Mouse (Mus musculus): ENCODE results near the gene Nsl1.
"Not testable (repeated sequence)": the region's sequence is repeated elsewhere in the genome, so short reads cannot be mapped to it uniquely, and the experiment has no call there.

Nsl1 gene

DNA sequence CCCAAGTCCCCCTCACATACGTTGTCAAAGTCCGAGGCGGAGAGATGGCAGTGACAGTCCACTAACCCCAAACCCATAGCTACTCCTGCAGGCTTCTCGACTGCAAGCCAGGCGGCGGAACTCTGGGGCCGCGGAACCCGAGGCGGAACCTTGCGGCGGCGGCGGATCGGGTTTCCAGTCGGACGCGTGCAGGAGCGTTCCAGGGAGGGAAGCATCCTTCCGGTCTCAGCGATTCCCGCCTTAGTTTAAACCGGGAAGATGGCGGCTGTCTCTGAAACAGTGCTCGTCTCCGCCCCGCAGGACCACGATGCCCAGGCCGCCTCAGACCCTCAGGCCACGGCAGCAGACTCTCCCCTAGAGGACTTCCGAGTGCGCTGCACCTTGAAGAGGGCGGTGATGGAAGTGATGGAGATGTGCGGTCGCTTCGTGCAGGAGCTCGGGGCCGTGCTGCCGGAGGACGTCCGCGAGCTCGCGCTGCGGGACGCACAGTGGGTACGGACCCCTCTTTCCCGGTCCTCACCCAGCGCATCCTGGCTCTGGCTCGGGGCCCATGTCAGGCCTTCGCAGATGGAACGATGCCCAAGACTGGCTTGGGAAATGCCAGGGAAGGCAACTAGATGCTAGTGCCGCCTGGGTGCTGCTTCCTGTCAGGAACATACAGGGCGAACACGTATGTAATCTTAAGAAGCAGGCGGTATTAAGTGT, at the start of gene Nsl1, which contains the start of gene Tatdn3:
TSS of gene Nsl1 (plus strand) at position 232 of the 705 bp plus-strand sequence.
TSS of gene Tatdn3 (minus strand) at position 152 of the 705 bp plus-strand sequence.
- peak; percentile 90 for DNase-seq (ENCODE audit: low spot score)

DNA sequence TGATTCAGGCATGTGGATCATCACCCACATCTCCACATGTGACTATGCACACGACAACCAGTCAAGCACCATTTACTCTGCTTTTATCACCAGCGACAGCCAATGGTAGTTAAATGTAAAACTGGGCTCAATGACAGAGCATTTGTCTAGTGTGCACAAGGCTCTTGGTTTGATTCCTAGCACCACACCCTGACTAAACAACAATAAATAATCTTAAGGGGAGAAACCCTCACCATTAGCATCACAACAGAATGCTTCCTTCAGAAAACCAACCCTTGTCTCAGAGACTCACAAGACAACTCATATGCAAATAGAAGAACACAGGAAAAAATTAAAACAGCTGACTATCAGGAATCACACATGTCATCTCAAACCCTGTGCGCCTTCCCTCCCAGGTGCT, 48.5 kb upstream of the Nsl1 start:
- no peak for DNase-seq (ENCODE audit: low spot score)

DNA sequence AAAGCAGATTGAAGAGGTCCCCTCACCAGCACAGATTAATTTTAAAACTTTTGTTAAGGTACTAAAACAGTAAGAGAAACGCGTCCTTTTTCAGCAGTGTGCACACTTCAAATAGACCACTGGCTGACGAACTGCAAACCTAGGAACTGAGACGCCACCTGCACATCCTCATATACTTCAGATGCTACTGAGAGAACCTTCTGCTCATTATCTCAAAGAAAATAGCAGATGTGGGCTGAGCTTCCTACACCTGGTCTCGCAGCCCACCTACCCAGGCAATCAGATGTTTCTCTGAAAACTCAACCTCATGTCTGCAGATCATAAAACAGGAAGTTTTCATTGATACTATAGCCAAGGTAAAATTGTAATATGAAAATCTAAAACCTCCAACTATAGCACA, 43.0 kb upstream of the Nsl1 start:
- no peak for DNase-seq (ENCODE audit: low spot score)

DNA sequence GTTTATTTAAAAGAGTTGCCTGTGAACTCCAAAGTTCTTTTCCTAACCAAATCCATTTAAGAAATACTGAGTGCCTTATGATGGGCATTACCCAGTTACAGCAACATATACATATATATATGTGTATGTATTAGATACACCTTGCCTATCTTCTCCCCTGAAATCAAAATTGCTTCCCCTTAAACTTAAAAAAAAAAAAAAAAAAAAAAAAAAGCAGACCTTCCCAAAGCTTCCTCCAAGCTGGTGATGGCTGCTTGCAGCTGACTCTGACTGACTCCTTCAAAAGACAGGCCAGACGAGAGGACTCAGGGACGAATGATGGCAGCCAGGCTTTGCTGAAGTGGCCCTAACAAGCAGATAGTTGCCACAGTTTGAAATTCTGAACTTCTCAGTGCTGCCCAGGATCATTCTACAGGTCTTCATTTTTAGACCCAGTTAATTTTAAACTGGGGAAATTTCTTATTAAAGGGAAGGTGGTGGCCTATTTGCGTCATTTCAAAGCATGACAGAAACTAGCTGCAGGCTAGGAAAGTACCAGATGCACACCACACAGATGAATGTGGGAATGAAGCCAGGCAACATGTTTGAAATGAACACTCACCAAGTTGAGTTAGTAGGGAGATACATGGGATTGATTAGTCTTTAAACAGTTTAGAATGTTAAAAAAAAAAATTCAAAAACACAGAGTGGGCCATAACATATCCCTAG, 42.4 kb upstream of the Nsl1 start:
- DNase-seq (ENCODE audit: low spot score), result no peak

DNA sequence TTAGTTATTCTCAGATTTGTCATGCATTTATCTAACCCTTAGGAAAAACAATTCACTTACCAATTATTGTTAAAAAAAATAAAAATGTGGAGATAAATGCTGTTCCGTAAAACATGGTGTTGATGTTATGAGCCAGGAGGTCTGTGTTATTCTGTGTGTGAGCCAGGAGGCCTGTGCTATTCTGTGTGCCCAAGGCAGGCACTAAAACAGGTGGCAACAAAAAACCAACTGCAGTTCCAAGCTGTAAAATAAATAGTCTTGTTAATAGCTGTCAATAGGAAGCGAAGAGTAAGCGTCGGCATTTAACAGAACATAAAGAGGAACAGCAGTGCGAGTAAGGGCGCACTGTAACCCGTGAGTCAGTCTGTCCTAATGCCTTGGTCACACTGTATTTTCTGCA, 41.8 kb upstream of the Nsl1 start:
- no peak for DNase-seq (ENCODE audit: low spot score)

DNA sequence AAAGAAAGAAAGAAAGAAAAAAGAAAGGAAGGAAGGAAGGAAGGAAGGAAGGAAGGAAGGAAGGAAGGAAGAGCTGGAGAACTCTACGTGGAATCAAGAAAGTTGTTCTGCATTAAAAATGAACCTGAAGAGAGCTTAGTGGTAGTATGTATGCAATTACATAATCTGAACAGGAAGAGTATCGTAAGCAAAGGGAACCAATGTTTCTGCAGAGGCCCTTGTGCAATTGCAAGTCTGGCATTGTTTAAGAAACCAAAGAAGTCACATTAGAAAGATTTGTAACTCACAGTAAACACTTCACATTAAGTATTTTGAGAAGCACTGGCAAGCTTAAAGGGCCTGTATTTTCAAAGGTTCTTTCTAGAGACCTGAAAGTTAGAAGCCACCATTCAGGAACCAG, 39.7 kb upstream of the Nsl1 start:
- DNase-seq (ENCODE audit: low spot score), result no peak

DNA sequence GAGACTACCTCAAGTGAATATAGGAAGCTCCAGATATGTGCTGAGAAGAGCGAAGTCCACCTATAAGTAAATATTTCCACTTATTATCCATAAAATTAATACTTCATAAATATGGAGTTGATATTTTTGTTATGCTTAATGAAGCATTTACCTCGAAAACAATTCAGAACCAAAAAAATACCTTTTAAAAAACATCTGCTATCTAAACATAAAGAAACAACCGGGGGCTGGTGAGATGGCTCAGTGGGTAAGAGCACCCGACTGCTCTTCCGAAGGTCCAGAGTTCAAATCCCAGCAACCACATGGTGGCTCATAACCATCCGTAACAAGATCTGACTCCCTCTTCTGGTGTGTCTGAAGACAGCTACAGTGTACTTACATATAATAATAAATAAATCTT, 39.0 kb upstream of the Nsl1 start:
- not testable (repeated sequence) for DNase-seq (ENCODE audit: low spot score)

DNA sequence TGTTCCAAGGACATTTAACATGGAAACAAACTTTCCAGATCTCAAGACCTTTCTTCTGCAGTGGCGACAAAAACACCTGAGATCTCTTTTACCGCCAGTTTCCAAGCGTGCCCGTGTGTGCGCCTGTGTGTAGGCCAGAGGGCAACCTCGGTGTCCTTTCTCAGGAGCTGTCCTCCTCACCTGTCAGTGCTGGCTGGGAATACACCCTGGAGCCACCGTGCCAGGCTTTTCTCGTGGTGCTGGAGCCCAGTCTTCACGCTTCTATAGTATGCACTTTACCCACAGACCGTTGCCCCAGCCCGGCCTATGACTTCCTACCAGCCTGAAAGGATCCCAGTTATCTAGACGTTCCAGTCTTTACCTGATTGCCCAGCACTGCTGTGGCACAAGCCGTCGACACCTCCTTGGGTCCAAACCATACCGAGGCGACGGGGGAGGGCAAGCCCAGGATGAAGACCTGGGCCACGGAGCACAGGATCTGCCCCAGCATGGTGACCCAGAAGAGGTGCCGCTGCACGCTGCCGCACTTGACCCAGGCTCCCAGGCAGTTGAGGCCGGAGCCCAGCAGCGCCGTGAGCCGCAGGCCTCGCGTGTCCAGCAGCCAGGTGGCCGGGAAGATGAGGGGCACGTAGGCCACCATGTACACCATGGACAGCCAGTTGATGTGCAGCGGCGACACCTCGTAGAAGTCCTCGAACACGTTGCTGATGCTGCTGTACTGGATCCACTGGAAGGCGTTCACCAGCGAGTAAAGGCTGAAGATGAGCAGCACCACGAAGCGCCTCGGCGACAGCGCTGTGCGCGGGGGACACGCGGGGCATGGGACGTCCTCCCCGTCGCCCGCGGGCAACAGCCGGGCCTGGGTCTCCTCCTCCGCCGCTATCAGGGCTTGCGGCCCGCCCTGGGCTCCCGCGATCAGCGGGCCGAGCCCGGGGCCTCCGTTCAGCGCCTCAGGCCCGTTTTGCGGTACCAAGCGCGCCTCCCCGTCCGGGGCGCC, 37.5 kb upstream of the Nsl1 start:
- peak; percentile 9 for DNase-seq (ENCODE audit: low spot score)

DNA sequence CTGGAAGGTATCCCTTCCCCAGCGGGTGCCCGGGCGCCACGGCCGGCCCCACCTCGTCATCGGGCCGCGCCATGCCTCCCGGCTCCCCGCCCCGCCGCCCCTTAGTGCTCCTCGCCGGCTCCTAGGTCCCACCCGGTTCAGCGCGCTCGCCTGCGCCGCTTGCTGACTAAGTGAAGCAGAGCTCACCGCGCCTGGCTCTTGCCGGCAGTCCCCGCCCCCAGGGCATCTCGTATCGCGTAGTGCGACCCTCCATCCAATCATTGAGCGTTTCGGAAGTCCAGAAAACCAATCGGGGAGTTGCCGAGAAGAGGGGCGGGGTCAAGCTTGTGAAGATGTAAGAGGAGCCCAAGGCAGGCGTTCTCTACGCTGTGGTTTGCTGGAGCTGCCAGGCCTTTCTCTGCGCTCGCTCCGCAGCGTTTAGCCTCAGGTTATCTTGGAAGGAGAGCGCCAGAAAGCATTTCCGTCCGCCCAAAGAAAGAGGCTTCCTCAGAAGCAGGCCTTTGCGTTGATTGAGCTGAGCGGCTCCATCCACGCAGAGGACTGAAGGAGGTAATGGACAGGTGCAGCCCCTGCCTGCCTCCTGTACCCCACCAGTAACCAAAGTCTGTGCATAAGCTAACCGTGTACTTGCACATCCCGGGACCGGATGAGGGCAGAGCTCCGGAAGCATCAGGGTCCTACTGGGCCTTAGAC, 36.6 kb upstream of the Nsl1 start, which contains the start of gene Flvcr1:
TSS of gene Flvcr1 (minus strand) at position 138 of the 693 bp plus-strand sequence.
- peak; percentile 97 for DNase-seq (ENCODE audit: low spot score)

DNA sequence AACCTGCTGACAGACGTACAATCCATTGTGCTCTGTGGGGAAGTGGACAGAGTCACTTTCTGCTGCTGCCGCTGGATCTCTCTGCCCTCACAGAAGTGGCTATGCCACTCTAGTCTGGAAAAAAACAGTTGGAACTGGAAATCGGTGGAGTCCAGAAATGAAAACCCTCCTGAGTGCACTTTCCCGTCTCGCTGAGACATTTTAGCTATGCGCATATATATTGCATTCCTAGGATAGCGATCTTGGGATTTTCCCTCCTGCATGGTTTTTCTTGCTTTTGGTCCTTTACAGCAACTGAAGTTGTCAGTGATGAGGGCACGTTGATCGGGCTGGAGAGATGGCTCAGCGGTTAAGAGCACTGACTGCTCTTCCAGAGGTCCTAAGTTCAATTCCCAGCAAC, 32.6 kb upstream of the Nsl1 start:
- no peak for DNase-seq (ENCODE audit: low spot score)

DNA sequence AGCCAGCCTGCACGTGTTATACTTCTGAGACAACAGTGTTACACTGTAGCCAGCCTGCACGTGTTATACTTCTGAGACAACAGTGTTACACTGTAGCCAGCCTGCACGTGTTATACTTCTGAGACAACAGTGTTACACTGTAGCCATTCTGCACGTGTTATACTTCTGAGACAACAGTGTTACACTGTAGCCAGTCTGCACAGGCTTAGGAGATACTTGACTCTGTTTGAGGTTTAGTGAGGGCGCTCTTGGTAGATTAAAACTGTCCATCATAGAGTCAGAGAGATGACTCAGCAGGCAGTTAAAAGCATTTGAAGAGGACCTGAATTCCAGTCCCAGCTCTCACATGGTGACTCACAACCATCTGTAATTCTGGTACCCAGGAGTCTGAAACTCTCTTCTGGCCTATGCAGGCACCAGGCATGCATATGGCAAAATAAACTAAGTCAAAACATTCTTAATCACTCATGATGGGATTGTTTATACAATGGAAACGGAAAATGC, 31.8 kb upstream of the Nsl1 start:
- DNase-seq (ENCODE audit: low spot score), result peak; percentile 51

DNA sequence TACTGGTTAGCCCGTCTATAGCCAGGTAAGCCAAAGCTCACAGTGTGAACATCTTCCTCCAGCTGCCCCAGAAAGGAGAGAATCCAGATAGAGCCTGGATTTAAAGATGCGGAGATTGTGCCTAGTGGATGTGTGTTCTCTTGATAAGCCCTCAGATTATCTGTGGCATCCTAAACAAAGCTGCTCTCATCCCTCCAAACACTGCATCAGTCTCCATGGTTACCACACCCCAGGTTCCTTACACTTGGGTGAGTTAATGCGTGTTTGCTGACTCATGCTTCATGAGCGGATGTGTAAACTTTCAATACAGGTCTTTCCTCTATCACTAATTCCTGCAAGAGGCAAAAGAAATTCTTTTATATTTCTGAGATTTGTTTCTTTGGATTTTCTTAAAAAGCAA, 27.2 kb upstream of the Nsl1 start:
- DNase-seq (ENCODE audit: low spot score), result no peak

DNA sequence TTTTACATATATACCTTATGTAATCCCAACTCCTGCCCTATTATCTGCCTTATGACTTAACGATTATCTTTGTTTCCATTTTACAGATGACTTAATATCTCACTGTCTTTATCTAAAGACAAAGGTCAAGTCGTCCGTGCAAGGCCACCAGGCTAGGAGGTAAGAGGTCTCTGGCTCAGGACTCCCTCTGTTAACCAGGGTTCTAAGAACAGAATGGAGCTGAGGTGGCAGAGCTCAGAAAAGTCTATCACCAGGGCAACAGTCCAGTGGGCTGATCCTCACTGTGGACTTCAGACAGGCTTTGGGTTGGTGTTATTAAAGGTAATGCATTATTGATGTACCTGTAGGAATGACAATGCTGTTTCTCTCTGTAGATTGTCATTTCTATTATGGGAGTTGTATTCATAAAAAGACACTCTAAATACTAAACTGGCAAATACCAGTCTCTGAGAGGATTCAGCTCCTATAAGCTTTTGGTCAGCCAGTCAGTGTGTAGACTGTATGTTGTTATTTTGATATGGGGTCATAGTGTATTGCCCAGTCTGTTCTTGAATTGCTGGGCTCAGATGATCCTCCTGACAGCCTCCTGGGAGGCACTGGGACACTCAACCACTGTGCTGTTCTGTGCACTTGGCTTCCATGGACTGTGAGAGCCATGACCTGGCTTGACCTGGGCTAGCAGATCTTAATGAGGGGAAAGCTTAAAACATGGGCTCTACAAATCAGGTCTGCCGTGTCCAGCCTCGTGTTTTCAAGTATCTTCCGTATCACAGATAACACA, 26.1 kb upstream of the Nsl1 start, which contains the start of gene Spata45:
TSS of gene Spata45 (plus strand) at position 86 of the 781 bp plus-strand sequence.
- DNase-seq (ENCODE audit: low spot score), result no peak

DNA sequence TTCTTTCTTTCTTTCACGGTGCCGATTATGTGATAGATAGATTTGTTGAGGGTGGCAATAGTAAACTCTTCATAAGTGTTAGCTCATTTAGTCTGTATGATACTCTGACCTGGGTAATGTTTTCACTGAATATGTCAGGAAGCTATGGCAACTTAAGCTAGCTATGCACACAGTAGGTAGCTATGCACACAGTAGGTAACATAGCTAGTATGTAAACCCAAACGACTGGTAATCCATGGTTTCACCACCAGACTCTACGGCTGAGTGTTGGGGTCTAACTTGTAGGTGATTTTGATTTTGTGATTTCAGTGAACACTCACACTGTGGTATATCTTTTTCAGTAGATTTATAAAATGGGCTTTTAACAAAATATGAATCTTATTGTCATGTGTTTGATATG, 24.8 kb upstream of the Nsl1 start:
- no peak for DNase-seq (ENCODE audit: low spot score)

DNA sequence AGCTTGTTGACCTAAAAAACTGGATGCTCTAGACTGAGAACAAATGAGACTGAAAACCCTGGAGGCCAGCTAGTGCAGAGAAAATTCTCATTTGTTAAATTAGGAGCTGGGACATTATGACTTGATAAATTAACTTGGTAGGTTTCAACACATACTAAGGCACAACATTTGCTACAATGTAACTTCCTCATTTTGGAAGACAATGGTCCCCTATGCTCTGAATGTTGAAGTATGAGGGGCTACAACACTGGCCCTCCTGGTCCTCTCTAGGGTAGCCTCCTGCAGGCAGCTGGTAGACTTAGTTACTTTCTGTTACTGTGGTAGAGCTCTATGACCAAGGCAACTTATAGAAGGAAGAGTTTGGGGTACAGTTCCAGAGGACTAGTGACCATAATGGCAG, 21.5 kb upstream of the Nsl1 start:
- DNase-seq (ENCODE audit: low spot score), result no peak

DNA sequence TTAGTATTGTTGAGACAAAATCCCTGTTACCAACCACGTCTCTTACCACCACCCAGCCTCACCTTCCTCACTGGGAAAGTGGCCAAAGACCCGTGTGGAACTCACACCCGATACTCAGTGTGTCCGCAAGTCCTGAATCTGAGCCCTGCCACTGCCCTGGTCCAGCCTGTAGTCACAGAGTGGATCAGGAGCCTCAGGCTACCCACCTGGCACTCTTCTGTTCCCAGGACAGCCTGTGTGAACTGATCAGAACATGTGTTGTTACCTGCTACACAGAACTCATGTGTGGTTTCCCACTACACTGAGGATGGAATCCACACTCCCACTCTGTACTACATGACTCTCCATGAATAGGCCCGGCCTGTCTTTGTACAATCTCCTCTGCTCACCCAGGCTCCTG, 20.7 kb upstream of the Nsl1 start:
- DNase-seq (ENCODE audit: low spot score), result no peak

DNA sequence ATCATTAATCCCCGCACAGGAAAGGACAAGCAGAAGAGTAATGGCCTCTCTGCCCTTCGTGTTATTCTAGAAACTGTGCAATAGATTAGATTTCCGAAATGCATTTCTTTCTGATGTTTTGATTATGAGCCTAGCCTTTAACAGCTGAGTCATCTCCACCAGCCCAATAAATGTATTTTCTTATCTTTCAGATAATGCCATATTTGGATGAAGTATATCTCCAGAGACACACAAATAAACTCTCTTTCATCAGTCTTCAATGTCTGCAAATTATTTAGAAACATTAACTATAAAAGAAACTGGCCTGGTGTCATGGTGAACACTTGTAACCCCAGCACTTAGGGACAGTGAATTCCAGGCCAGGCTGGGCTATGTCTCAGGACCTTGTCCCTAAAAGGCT, 20.1 kb upstream of the Nsl1 start:
- no peak for DNase-seq (ENCODE audit: low spot score)

DNA sequence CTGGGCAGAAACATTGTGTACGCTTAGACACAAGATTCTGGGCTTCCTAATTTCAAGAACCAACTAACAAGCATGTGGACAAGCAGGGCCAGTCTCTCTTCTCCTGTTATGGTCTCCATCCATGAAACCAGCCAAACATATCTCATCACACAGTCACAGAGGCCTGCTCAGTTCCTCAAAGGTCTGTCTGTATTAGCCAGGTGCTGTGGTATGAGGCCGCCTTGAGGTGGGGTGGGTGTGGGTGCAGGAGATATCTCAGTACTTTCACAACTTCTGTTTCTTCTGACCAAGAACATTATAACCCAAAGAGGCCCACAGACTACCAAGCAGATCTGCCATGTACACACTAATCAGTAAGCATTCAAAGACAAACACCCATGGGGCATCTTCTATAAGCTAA, 17.5 kb upstream of the Nsl1 start:
- no peak for DNase-seq (ENCODE audit: low spot score)

DNA sequence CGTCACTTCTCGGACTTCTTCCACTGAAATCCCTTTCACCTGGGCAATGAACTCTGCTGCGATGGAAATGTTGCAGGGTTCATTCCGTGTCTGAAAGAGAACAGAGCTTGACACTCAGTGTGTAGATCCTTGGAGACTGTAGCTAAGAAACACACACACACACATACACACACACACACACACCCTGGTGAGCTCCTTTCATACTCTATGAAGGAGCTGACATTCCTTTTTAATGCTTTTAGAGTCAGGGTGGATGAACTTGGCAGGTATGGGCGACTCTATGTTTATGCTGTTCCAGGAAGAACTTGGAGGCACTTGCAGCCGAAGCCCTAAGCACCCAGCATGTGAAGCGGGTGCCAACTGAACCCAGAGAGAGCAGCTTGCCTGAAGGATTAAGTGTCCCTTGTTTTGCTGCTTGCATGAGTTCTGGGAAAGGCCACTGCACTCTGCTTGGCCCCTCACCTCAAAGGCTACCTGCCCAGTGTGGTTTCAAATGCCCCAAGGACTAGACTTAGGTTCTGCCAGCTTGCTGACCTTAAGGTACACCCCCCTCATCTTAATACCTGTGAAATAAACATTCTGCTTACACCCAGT, 16.5 kb upstream of the Nsl1 start:
- DNase-seq (ENCODE audit: low spot score), result no peak

DNA sequence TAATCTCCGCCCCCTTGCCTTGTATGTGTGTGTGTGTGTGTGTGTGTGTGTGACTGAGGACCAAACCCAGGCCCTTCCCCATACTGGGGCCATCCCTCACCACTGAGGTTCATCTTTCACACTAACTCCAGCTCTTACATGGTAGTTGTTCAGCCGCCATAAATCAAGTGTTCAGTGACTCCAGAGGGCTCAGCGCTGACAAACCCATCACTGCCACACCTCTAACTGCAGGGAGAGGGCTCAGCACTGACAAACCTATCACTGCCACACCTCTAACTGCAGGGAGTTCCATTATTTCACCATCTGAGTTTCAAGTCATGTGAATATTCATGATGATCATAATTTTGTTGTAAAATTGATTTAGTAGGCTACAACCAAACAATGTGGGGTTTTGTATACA, 9.3 kb upstream of the Nsl1 start:
- DNase-seq (ENCODE audit: low spot score), result no peak

All from testis, postnatal 14 days (tissue).